Mouse (Mus musculus) small intestine, adult 2 months (tissue): Measurements from ENCODE around the gene Ankzf1.

ENCODE experiments used
- CTCF ChIP-seq: fragments of 200-500 bp; IDR thresholded peaks from 2 replicates; pipeline ENCODE4 v1.5.1; 2012; ENCODE audit warnings: low read depth, mild to moderate bottlenecking, control low read depth, inconsistent platforms, low read length, moderate library complexity, mixed read lengths; ENCODE audit not compliant: insufficient replicate concordance, insufficient read length; ENCODE audit errors: extremely low read depth
- POLR2A ChIP-seq: fragments of 200-500 bp; IDR thresholded peaks from 2 replicates; pipeline ENCODE4 v1.6.1; 2012; ENCODE audit warnings: low read depth, mild to moderate bottlenecking, control low read depth, inconsistent platforms, low read length, moderate library complexity

- no peak for TF ChIP-seq CTCF
- no peak for TF ChIP-seq POLR2A
These were observed 37.2 kb downstream of the Ankzf1 start for GRCm38 (mm10) chr1:75229158-75229557.
